Mouse (Mus musculus): ENCODE measurements around the gene Olfr1346. TPM values are rescaled to one million over a fixed set of nuclear protein-coding genes. Genes with fewer than 3 reads are reported as not detected.

Gene Olfr1346
- polyA plus RNA-seq, 1 experiment from 2014 or later: not detected

DNA sequence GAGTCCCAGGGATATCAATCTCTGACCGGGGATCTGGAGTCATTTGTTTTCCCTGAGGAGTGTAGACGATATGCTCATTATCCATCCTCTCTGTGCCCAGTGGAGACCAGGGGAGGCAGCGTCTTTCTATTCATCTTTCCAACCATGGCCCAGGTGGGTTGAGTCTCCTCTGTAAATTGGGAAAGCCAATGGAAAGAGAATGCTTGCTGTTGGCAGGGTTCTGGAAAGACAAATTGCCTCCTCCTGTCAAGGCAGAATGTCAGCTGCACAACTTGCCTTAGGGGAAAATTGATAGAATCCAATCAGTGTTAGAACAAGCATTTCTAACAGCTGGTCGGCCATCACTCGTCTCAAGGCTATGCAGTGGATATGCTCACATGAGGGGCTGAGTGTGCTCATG is 55.9 kb downstream of the Olfr1346 start, which contains the start of gene Olfr1349:
Olfr1349 (minus strand) TSS at position 101 of the 400 bp plus-strand sequence.
- WGBS: 75% methylated on average over 5 of the region's 5 CpGs
- no peak within 1 kb of the TSS for H3K27ac ChIP-seq
- no peaks in the 10 kb centered on the region for H3K4me1 ChIP-seq
- no peak within 1 kb of the TSS for H3K4me3 ChIP-seq
- H3K27me3 ChIP-seq (ENCODE audit: insufficient read depth, poor library complexity, severe bottlenecking): no peaks in the 10 kb centered on the region
- H3K36me3 ChIP-seq: no peaks in the 10 kb centered on the region
- H3K9me3 ChIP-seq: peaks cover 13% of the 10 kb centered on the region; the same call in 1 of the 2 replicates
- DNase-seq (ENCODE audit: low spot score): no peak

DNA sequence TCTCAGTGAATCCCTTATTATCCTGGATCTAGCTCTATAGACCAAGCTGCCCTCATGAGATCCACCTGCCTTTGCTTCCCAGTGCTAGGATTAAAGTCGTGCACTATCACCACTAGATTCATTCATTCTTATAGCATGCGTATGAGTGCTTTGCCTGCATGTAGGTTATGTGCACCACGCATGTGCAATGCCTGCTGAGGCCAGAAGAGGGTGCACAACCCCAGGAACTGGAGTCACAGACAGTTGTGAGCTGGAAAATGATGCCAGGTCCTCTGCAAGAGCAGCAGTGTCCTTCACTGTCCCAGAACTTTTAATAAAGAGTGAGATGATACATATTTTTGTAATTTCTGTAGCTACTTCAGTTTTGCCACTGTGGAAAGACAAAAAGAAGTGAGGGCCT is 58.1 kb downstream of the Olfr1346 start:
- peaks cover 13% of the 10 kb centered on the region; the same call in 1 of the 2 replicates for H3K9me3 ChIP-seq
- DNase-seq (ENCODE audit: low spot score): no peak
- no peaks in the 10 kb centered on the region for H3K27me3 ChIP-seq (ENCODE audit: insufficient read depth, poor library complexity, severe bottlenecking)
- 52% methylated on average over 3 of the region's 3 CpGs for WGBS
- H3K4me3 ChIP-seq: no peak overlapping the region
- H3K27ac ChIP-seq: no peak overlapping the region
- no peaks in the 10 kb centered on the region for H3K36me3 ChIP-seq
- no peaks in the 10 kb centered on the region for H3K4me1 ChIP-seq

DNA sequence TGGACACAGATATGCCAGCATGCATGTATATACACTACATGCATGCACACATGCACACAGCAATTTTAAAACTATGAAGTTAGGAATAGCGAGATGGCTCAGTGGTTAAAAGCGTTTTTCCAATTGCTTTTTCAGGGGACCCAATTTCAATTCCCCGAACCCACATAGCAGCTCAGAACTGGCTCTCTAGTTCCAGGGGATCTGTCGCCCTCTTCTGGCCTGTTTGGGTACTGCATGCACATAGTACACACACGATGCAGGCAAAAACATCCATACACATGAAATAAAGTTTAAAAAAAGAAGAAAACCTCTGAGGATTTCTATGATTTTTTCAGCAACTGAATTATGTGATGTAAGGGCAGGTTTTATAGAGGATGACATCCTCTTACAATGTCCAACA is 59.2 kb downstream of the Olfr1346 start:
- H3K27me3 ChIP-seq (ENCODE audit: insufficient read depth, poor library complexity, severe bottlenecking): no peaks in the 10 kb centered on the region
- H3K4me3 ChIP-seq: no peak overlapping the region
- no peak for DNase-seq (ENCODE audit: low spot score)
- H3K36me3 ChIP-seq: no peaks in the 10 kb centered on the region
- no peaks in the 10 kb centered on the region for H3K4me1 ChIP-seq
- no peak overlapping the region for H3K27ac ChIP-seq
- H3K9me3 ChIP-seq: peaks cover 13% of the 10 kb centered on the region; the same call in 1 of the 2 replicates
- 64% methylated on average over 5 of the region's 5 CpGs for whole genome bisulfite sequencing

Other genes starting within 250 kb of the Olfr1346 start
- gene Zscan5b, start 244.8 kb upstream of the Olfr1346 start, polyA plus RNA-seq (2016; fragmentation: Nextera tagmentation; extraction: Ambion mirVana): not detected in 2 replicates
- gene Epp13, start 214.4 kb upstream of the Olfr1346 start, polyA plus RNA-seq (2016; fragmentation: Nextera tagmentation; extraction: Ambion mirVana): not detected in 2 replicates
- gene Zfp667, start 180.5 kb upstream of the Olfr1346 start, polyA plus RNA-seq (2016; fragmentation: Nextera tagmentation; extraction: Ambion mirVana): 3.4 and 4.1 TPM in 2 replicates
- gene Zfp583, start 135.8 kb upstream of the Olfr1346 start, polyA plus RNA-seq (2016; fragmentation: Nextera tagmentation; extraction: Ambion mirVana): 4.9 and 5.3 TPM in 2 replicates
- gene Gm3854, start 123.3 kb upstream of the Olfr1346 start, polyA plus RNA-seq (2016; fragmentation: Nextera tagmentation; extraction: Ambion mirVana): 1.8 and 2.4 TPM in 2 replicates
- gene Zfp78, start 103.8 kb upstream of the Olfr1346 start, polyA plus RNA-seq (2016; fragmentation: Nextera tagmentation; extraction: Ambion mirVana): 0.83 and 1.3 TPM in 2 replicates
- gene Zfp28, start 83.8 kb upstream of the Olfr1346 start, polyA plus RNA-seq (2016; fragmentation: Nextera tagmentation; extraction: Ambion mirVana): 8.6 and 9.5 TPM in 2 replicates
- gene Smim17, start 68.4 kb upstream of the Olfr1346 start, polyA plus RNA-seq (2016; fragmentation: Nextera tagmentation; extraction: Ambion mirVana): 0.18 and 0.21 TPM in 2 replicates
- not detected in 2 replicates for gene Gm20715, start 56.8 kb upstream of the Olfr1346 start, polyA plus RNA-seq (2016; fragmentation: Nextera tagmentation; extraction: Ambion mirVana)
- not detected in 2 replicates for gene Olfr1344, start 28.4 kb upstream of the Olfr1346 start, polyA plus RNA-seq (2016; fragmentation: Nextera tagmentation; extraction: Ambion mirVana)
- gene Olfr1336, start 10.9 kb upstream of the Olfr1346 start, polyA plus RNA-seq (2016; fragmentation: Nextera tagmentation; extraction: Ambion mirVana): not detected in 2 replicates
- gene Olfr5, start 19.8 kb downstream of the Olfr1346 start, polyA plus RNA-seq (2016; fragmentation: Nextera tagmentation; extraction: Ambion mirVana): not detected in 2 replicates
- gene Olfr1347, start 32.7 kb downstream of the Olfr1346 start, polyA plus RNA-seq (2016; fragmentation: Nextera tagmentation; extraction: Ambion mirVana): not detected in 2 replicates
- not detected in 2 replicates for gene Olfr1348, start 41.6 kb downstream of the Olfr1346 start, polyA plus RNA-seq (2016; fragmentation: Nextera tagmentation; extraction: Ambion mirVana)
- gene Olfr1349, start 55.8 kb downstream of the Olfr1346 start, polyA plus RNA-seq (2016; fragmentation: Nextera tagmentation; extraction: Ambion mirVana): not detected in 2 replicates
- gene Olfr1350, start 97.7 kb downstream of the Olfr1346 start, polyA plus RNA-seq (2016; fragmentation: Nextera tagmentation; extraction: Ambion mirVana): not detected in 2 replicates
- gene Zim1, start 229.3 kb downstream of the Olfr1346 start, polyA plus RNA-seq (2016; fragmentation: Nextera tagmentation; extraction: Ambion mirVana): 9.4 and 17.2 TPM in 2 replicates